Mouse (Mus musculus) embryonic fibroblast, embryonic 13.5 days (primary cell): ENCODE data around the gene Map3k7cl. TPM values are rescaled to one million over a fixed set of nuclear protein-coding genes. Genes with fewer than 3 reads are reported as not detected.

Experiments
- H3K27ac ChIP-seq: 2 replicates; pipeline ENCODE4 v1.5.1; 2012; ENCODE audit warnings: low read length, control low read depth, inconsistent platforms; ENCODE audit not compliant: insufficient read depth
- H3K4me1 ChIP-seq: 2 replicates; pipeline ENCODE4 v1.6.1; 2011; ENCODE audit warnings: low read length; ENCODE audit not compliant: control insufficient read depth, insufficient read depth
- H3K4me3 ChIP-seq: 2 replicates; pipeline ENCODE4 v1.5.1; 2011; ENCODE audit warnings: mild to moderate bottlenecking, control low read depth, low read length; ENCODE audit not compliant: insufficient read depth
- CTCF ChIP-seq: IDR thresholded peaks from 2 replicates; pipeline ENCODE4 v1.5.1; 2011; ENCODE audit warnings: mild to moderate bottlenecking, control low read depth, low read length, moderate library complexity, borderline replicate concordance; ENCODE audit not compliant: insufficient read depth
- POLR2A ChIP-seq: IDR thresholded peaks from 2 replicates; pipeline ENCODE4 v1.6.1; 2011; ENCODE audit warnings: low read depth, mild to moderate bottlenecking, control low read depth, low read length, moderate library complexity
- polyA plus RNA-seq: library from polyadenylated mRNA; stranded (reverse); fragments of >200 nt; gene quantifications from 2 replicates; pipeline ENCODE4 v1.2.4, GENCODE M21; 2011; ENCODE audit warnings: low read depth; ENCODE audit not compliant: missing spikeins, insufficient read length

Gene Map3k7cl
- polyA plus RNA-seq, 1 experiment, result 12.5 TPM

DNA sequence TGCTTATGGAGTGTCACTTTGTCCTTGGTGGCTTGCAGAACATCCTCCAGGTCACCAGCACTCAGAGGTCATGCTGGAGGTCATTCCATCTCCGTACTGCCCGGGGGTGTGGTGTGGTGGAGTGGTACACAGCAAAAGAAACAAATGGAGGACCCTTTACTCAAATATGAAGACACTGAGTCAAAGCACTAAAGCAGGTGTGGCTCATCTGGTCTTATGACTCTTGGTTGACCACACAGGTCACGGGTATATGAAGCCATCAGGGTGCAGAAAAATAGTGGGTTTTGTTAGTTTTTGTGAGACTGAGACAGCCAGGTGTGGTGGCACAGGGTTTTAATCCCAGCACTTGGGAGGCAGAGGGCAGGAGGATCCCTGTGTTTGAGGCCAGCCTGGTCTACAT is 11.4 kb downstream of the Map3k7cl start:
- Histone ChIP-seq H3K27ac (no peak overlapping the region), H3K4me3 (no peak overlapping the region)
- TF ChIP-seq POLR2A (no peak), CTCF (no peak)

DNA sequence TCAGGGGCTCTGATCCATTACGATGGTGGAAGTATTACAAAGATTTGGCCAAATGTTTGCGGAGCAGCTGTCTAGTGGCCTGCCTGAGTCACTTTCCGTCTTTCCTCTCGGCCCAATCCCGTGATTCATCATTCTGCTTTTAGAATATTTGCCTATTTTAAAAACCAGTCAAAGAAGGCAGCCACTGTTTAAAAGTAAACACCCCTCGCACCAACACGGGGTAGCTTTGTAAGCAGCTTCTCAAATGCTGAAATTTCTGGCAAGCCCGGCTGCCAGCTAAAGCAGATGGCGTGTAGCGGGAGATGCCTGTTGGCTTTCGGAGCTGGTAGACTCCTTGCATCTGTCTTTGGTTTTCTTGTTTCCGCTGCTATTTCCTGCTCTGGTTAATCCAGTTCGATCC is 14.4 kb downstream of the Map3k7cl start:
- H3K4me1 ChIP-seq, result peaks cover 10% of the 10 kb centered on the region
- H3K4me3 ChIP-seq, result no peak overlapping the region
- TF ChIP-seq CTCF (no peak), POLR2A (no peak)
- H3K27ac ChIP-seq, result peak overlapping the region; percentile 93

More for the DNA sequence above, 11.4 kb downstream of the Map3k7cl start:
- peaks cover 10% of the 10 kb centered on the region for H3K4me1 ChIP-seq

DNA sequence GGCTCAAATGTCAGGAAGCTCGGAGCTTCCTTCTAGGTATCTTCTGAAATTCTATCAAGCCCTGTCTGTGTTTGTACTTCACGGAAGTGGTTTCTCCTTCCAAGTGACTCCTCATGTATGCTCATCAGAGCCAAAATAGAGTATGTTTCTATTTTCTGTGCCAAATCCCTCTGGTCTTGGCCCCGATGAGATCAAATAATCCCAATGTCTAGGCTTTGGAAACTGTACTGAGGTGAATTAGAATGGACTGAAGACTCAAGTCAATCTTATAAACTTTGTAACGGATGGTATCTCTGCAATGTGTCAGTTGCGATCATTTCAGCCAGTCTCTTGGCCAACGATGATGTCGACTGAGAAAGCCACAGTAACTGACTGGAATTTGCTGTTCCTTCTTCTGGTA is 15.1 kb downstream of the Map3k7cl start:
- Histone ChIP-seq H3K4me3 (no peak overlapping the region), H3K4me1 (peaks cover 10% of the 10 kb centered on the region), H3K27ac (peak overlapping the region; percentile 93)
- TF ChIP-seq CTCF (no peak), POLR2A (no peak)

- Histone ChIP-seq H3K27ac (no peak overlapping the region), H3K4me3 (no peak overlapping the region), H3K4me1 (peaks cover 10% of the 10 kb centered on the region)
- TF ChIP-seq POLR2A (no peak), CTCF (no peak)
These were observed 16.5 kb downstream of the Map3k7cl start for GRCm38 (mm10) chr16:87569576-87570105.

DNA sequence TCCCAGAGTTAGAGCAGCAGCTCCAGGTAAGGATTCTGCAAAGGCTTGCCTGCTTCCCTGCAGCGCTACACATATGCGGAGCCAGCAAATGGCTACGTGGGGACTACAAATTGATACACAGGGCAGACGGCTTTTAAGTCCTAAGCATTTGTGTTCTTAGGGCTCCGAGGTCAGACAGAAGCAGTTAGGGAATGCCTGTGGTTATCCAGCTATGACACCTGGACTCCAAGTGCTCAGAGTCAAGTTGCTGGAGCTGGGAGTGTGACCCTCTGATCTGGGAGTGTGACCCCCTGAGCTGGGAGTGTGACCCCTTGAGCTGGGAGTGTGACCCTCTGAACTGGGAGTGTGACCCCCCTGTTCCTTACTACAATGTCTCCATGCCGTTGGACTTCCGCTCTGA is 17.2 kb downstream of the Map3k7cl start:
- TF ChIP-seq CTCF (no peak), POLR2A (no peak)
- no peak overlapping the region for H3K4me3 ChIP-seq
- no peak overlapping the region for H3K27ac ChIP-seq
- peaks cover 10% of the 10 kb centered on the region for H3K4me1 ChIP-seq

DNA sequence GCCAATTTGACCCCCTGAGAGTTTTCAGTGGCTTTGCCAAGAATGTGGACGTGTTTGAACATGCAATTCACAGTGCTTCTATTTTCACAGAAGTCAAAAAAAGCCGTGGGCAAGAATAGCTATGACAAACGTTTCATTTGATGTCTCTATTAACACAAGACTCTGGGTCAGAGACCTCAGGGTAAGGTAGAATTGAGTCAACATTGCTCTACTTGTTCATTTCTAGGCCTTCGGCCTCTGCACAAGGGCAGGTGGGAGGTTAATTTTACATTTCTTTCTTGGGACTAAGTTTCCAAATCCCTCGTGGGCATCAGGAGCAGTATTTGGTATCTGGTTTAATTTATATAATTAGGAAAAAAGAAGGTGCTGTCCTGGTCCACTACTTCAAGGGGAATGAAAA is 20.3 kb downstream of the Map3k7cl start:
- Histone ChIP-seq H3K4me1 (peaks cover under 1% of the 10 kb centered on the region), H3K27ac (peak overlapping the region; percentile 48; the same call in 1 of the 2 replicates), H3K4me3 (no peak overlapping the region)
- TF ChIP-seq CTCF (no peak), POLR2A (no peak)

GRCm38 (mm10) chr16:87574160-87574559 is 21.0 kb downstream of the Map3k7cl start:
- Histone ChIP-seq H3K4me1 (no peaks in the 10 kb centered on the region; the same call in none of the 2 replicates), H3K4me3 (no peak overlapping the region), H3K27ac (peak overlapping the region; percentile 19; the same call in 1 of the 2 replicates)
- TF ChIP-seq CTCF (no peak), POLR2A (no peak)

- H3K4me1 ChIP-seq, result no peaks in the 10 kb centered on the region; the same call in 1 of the 2 replicates
- H3K4me3 ChIP-seq, result no peak overlapping the region
- TF ChIP-seq POLR2A, result no peak
- no peak for TF ChIP-seq CTCF
- H3K27ac ChIP-seq, result no peak overlapping the region
These were observed 22.5 kb downstream of the Map3k7cl start for GRCm38 (mm10) chr16:87575600-87575999.

DNA sequence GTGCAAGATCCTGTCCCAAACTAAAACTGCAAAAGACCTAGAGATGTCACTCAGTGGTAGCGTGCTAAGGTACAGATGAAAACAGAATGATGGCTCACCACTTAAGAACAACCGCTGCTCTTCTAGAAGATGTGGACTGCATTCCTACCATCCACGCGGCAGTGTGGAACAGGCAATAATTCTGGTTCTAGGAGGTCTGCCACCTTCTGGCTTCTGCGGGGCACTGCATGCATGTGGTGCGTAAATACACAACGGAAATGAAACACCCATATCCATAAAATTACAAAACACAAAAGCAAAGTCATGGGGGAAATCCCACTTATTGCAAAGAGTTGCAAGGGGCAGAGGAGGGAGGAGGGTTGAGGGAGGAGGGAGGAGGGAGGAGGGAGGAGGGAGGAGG is 25.8 kb downstream of the Map3k7cl start:
- Histone ChIP-seq H3K4me3 (no peak overlapping the region), H3K4me1 (no peaks in the 10 kb centered on the region; the same call in 1 of the 2 replicates), H3K27ac (no peak overlapping the region)
- no peak for TF ChIP-seq POLR2A
- TF ChIP-seq CTCF, result 0 out of 2 replicates have a peak, but pooled peaks have one; percentile 15

GRCm38 (mm10) chr16:87579462-87579861 is 26.3 kb downstream of the Map3k7cl start:
- Histone ChIP-seq H3K27ac (no peak overlapping the region), H3K4me3 (no peak overlapping the region), H3K4me1 (no peaks in the 10 kb centered on the region)
- no peak for TF ChIP-seq POLR2A
- no peak for TF ChIP-seq CTCF

DNA sequence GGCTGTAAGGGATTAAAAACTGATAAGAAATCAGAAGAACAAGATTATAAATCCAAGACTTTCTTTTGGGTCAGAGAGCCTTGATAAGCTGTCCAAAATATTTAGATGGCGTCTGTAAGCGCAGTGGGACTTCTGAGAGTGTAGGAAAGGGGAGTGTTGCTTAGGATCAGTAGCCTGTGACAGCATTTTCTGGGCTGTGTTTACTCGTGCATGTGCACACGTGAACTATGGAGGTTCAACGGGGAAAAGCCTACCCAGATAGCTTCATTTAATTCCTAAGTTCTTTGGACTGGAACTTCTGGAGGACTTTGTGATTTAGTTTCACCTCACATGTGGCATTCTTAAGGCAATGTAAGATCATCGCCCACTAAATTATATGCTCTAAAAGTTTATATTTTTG is 29.6 kb downstream of the Map3k7cl start:
- no peaks in the 10 kb centered on the region for H3K4me1 ChIP-seq

More for the DNA sequence above, 29.6 kb downstream of the Map3k7cl start:
- Histone ChIP-seq H3K27ac (no peak overlapping the region), H3K4me3 (no peak overlapping the region)
- no peak for TF ChIP-seq CTCF
- TF ChIP-seq POLR2A, result no peak
